Mouse (Mus musculus): ENCODE data around the gene Acadvl. TPM values are rescaled to one million over a fixed set of nuclear protein-coding genes. Genes with fewer than 3 reads are reported as not detected.

Acadvl gene
- polyA plus RNA-seq, 1 experiment = not detected

- Histone ChIP-seq H3K4me1 (ENCODE audit: control insufficient read depth, insufficient read depth, low read length) (peaks cover 54% of the 10 kb centered on the region), H3K4me3 (ENCODE audit: insufficient read depth, low read depth, low read length) (peak overlapping the region; percentile 44), H3K27ac (ENCODE audit: insufficient read depth, low read depth, low read length) (peak overlapping the region; percentile 87)
- TF ChIP-seq POLR2A (IDR thresholded peaks at IDR 0.05; ENCODE audit: insufficient read depth, low read depth, low read length) (no peak), CTCF (IDR thresholded peaks at IDR 0.05; ENCODE audit: insufficient read depth, low read depth, low read length) (no peak)
- WGBS = 1% methylated on average over 20 of the region's 20 CpGs
Measured at GRCm38 (mm10) chr11:70029130-70029801, 14.1 kb upstream of the Acadvl start.

- Histone ChIP-seq H3K27ac (ENCODE audit: insufficient read depth, low read depth, low read length) (peak overlapping the region; percentile 87), H3K4me3 (ENCODE audit: insufficient read depth, low read depth, low read length) (peak overlapping the region; percentile 44), H3K4me1 (ENCODE audit: control insufficient read depth, insufficient read depth, low read length) (peaks cover 58% of the 10 kb centered on the region)
- TF ChIP-seq CTCF (IDR thresholded peaks at IDR 0.05; ENCODE audit: insufficient read depth, low read depth, low read length) = no peak
- no peak for TF ChIP-seq POLR2A (IDR thresholded peaks at IDR 0.05; ENCODE audit: insufficient read depth, low read depth, low read length)
- 16% methylated on average over 12 of the region's 12 CpGs for WGBS
Measured at GRCm38 (mm10) chr11:70028401-70029129, 13.4 kb upstream of the Acadvl start.

- TF ChIP-seq CTCF (IDR thresholded peaks at IDR 0.05; ENCODE audit: insufficient read depth, low read depth, low read length) = no peak
- WGBS = 14% methylated on average over 9 of the region's 9 CpGs
- Histone ChIP-seq H3K4me1 (ENCODE audit: control insufficient read depth, insufficient read depth, low read length) (peaks cover 58% of the 10 kb centered on the region), H3K27ac (ENCODE audit: insufficient read depth, low read depth, low read length) (peak overlapping the region; percentile 43), H3K4me3 (ENCODE audit: insufficient read depth, low read depth, low read length) (peak overlapping the region; percentile 34)
Measured at GRCm38 (mm10) chr11:70027397-70027796, 12.2 kb upstream of the Acadvl start.

GRCm38 (mm10) chr11:70026689-70027088 is 11.5 kb upstream of the Acadvl start:
- WGBS = 5% methylated on average over 19 of the region's 19 CpGs
- TF ChIP-seq CTCF (IDR thresholded peaks at IDR 0.05; ENCODE audit: insufficient read depth, low read depth, low read length) (no peak), POLR2A (IDR thresholded peaks at IDR 0.05; ENCODE audit: insufficient read depth, low read depth, low read length) (no peak)
- peak overlapping the region; percentile 65 for H3K27ac ChIP-seq (ENCODE audit: insufficient read depth, low read depth, low read length)
- peak overlapping the region; percentile 34 for H3K4me3 ChIP-seq (ENCODE audit: insufficient read depth, low read depth, low read length)
- H3K4me1 ChIP-seq (ENCODE audit: control insufficient read depth, insufficient read depth, low read length) = peaks cover 59% of the 10 kb centered on the region

- TF ChIP-seq POLR2A (IDR thresholded peaks at IDR 0.05; ENCODE audit: insufficient read depth, low read depth, low read length) (no peak), CTCF (IDR thresholded peaks at IDR 0.05; ENCODE audit: insufficient read depth, low read depth, low read length) (no peak)
- WGBS = 9% methylated on average over 6 of the region's 6 CpGs
- Histone ChIP-seq H3K4me3 (ENCODE audit: insufficient read depth, low read depth, low read length) (peak overlapping the region; percentile 37), H3K27ac (ENCODE audit: insufficient read depth, low read depth, low read length) (peak overlapping the region; percentile 68), H3K4me1 (ENCODE audit: control insufficient read depth, insufficient read depth, low read length) (peaks cover 48% of the 10 kb centered on the region)
Measured at GRCm38 (mm10) chr11:70024151-70024514, 8.9 kb upstream of the Acadvl start.

- Histone ChIP-seq H3K4me1 (ENCODE audit: control insufficient read depth, insufficient read depth, low read length) (peaks cover 44% of the 10 kb centered on the region), H3K4me3 (ENCODE audit: insufficient read depth, low read depth, low read length) (peak overlapping the region; percentile 37), H3K27ac (ENCODE audit: insufficient read depth, low read depth, low read length) (peak overlapping the region; percentile 31; the same call in 1 of the 2 replicates)
- WGBS = 2% methylated on average over 29 of the region's 29 CpGs
- TF ChIP-seq POLR2A (IDR thresholded peaks at IDR 0.05; ENCODE audit: insufficient read depth, low read depth, low read length) = no peak
- no peak for TF ChIP-seq CTCF (IDR thresholded peaks at IDR 0.05; ENCODE audit: insufficient read depth, low read depth, low read length)
Measured at GRCm38 (mm10) chr11:70023481-70024150, 8.4 kb upstream of the Acadvl start.

GRCm38 (mm10) chr11:70021264-70022132 is 6.3 kb upstream of the Acadvl start:
- WGBS = under 1% methylated on average over 40 of the region's 40 CpGs
- Histone ChIP-seq H3K4me3 (ENCODE audit: insufficient read depth, low read depth, low read length) (peak overlapping the region; percentile 56), H3K27ac (ENCODE audit: insufficient read depth, low read depth, low read length) (peak overlapping the region; percentile 43), H3K4me1 (ENCODE audit: control insufficient read depth, insufficient read depth, low read length) (peaks cover 30% of the 10 kb centered on the region)
- TF ChIP-seq POLR2A (IDR thresholded peaks at IDR 0.05; ENCODE audit: insufficient read depth, low read depth, low read length) (no peak), CTCF (IDR thresholded peaks at IDR 0.05; ENCODE audit: insufficient read depth, low read depth, low read length) (no peak)

GRCm38 (mm10) chr11:70020731-70021263 is 5.6 kb upstream of the Acadvl start:
- Histone ChIP-seq H3K27ac (ENCODE audit: insufficient read depth, low read depth, low read length) (peak overlapping the region; percentile 81), H3K4me3 (ENCODE audit: insufficient read depth, low read depth, low read length) (peak overlapping the region; percentile 56), H3K4me1 (ENCODE audit: control insufficient read depth, insufficient read depth, low read length) (peaks cover 23% of the 10 kb centered on the region)
- 0% methylated on average over 8 of the region's 8 CpGs for WGBS
- TF ChIP-seq CTCF (IDR thresholded peaks at IDR 0.05; ENCODE audit: insufficient read depth, low read depth, low read length) (peak; percentile 33; the same call in 1 of the 2 replicates), POLR2A (IDR thresholded peaks at IDR 0.05; ENCODE audit: insufficient read depth, low read depth, low read length) (no peak)

Data from olfactory bulb, adult 2 months (tissue).